In genomic region chr7:133437866-133438265, GRCm38 (mm10) we compare ENCODE assay signal across 15 mouse cellular contexts.
DNase-seq lines count a peak whose midpoint lies in the region; ATAC-seq and TF ChIP-seq lines count a peak whose summit lies in the region.
"Had no signal": no experiment of that assay in that cellular context is flagged by ENCODE, and none has a peak within 500 bp of the region (broad histone marks: within the 10 kb centered on the region; RNA-seq: fewer than 3 reads in every experiment).

No protein-coding gene starts in this region.

- H3K9me3 ChIP-seq in ES-Bruce4 (replicated peaks; ENCODE audit: control insufficient read depth, insufficient read depth, low read length, poor library complexity, severe bottlenecking) = no peaks in the 10 kb centered on the region
- no peaks in the 10 kb centered on the region for H3K9me3 ChIP-seq in hindbrain, postnatal 0 days (ENCODE audit: low read length)
- H3K9me3 ChIP-seq: limb, embryonic 12.5 days; stomach, embryonic 15.5 days had no signal

- H3K27ac ChIP-seq in ES-Bruce4 (ENCODE audit: insufficient read depth, low read length) = peak overlapping the region; percentile 39; the same call in 1 of the 2 replicates
- H3K27ac ChIP-seq in hindbrain, postnatal 0 days = no peak overlapping the region
- H3K27ac ChIP-seq: limb, embryonic 12.5 days; stomach, embryonic 15.5 days had no signal

- ATAC-seq in hindbrain, postnatal 0 days = no peak
- ATAC-seq in erythroblast, adult 5-6 weeks (replicated peaks; ENCODE audit: low FRiP score, poor library complexity, severe bottlenecking) = no peak
- ATAC-seq: intestine, embryonic 16.5 days had no signal

- no peak for TF ChIP-seq CTCF in ES-Bruce4 (IDR thresholded peaks at IDR 0.05; ENCODE audit: low read depth, low read length)
- TF ChIP-seq CTCF in hindbrain, postnatal 0 days (IDR thresholded peaks at IDR 0.05; ENCODE audit: low read depth) = no peak

- H3K4me2 ChIP-seq in hindbrain, postnatal 0 days (ENCODE audit: low read depth, low read length) = no peak overlapping the region
- H3K4me2 ChIP-seq: limb, embryonic 12.5 days; stomach, embryonic 15.5 days had no signal

- no peak overlapping the region for H3K9ac ChIP-seq in ES-Bruce4 (ENCODE audit: low read depth, poor library complexity, severe bottlenecking)
- no peak overlapping the region for H3K9ac ChIP-seq in hindbrain, postnatal 0 days (replicated peaks; ENCODE audit: low read length)
- H3K9ac ChIP-seq: limb, embryonic 12.5 days; stomach, embryonic 15.5 days had no signal

- TF ChIP-seq POLR2A in ES-Bruce4 (IDR thresholded peaks at IDR 0.05; ENCODE audit: insufficient read depth, low read length) = no peak

- peaks cover 3% of the 10 kb centered on the region for H3K4me1 ChIP-seq in ES-Bruce4 (ENCODE audit: control insufficient read depth, insufficient read depth, low read length)
- peaks cover 14% of the 10 kb centered on the region; the same call in 1 of the 2 replicates for H3K4me1 ChIP-seq in hindbrain, postnatal 0 days (ENCODE audit: insufficient read depth, low read length)
- H3K4me1 ChIP-seq: stomach, embryonic 15.5 days had no signal

- 19% methylated on average over 7 of the region's 7 CpGs for WGBS in hindbrain, postnatal 0 days

- TF ChIP-seq EP300 in ES-Bruce4 (IDR thresholded peaks at IDR 0.05; ENCODE audit: insufficient read depth, low read depth, low read length) = peak; percentile 77; the same call in 1 of the 2 replicates

- H3K27me3 ChIP-seq in ES-Bruce4 (ENCODE audit: control insufficient read depth, insufficient read depth, low read length, poor library complexity, severe bottlenecking) = no peaks in the 10 kb centered on the region
- no peaks in the 10 kb centered on the region for H3K27me3 ChIP-seq in hindbrain, postnatal 0 days (ENCODE audit: insufficient read depth, low read length)
- H3K27me3 ChIP-seq: limb, embryonic 12.5 days; megakaryocyte, embryonic 14.5 days; stomach, embryonic 15.5 days had no signal

- no peak overlapping the region for H3K4me3 ChIP-seq in ES-Bruce4 (ENCODE audit: low read depth, low read length)
- no peak overlapping the region for H3K4me3 ChIP-seq in hindbrain, postnatal 0 days (ENCODE audit: low read length)
- H3K4me3 ChIP-seq: erythroblast, embryonic 14.5 days; limb, embryonic 12.5 days; megakaryocyte, embryonic 14.5 days; stomach, embryonic 15.5 days had no signal

- no peaks in the 10 kb centered on the region for H3K36me3 ChIP-seq in ES-Bruce4 (ENCODE audit: control insufficient read depth, insufficient read depth, low read length, poor library complexity, severe bottlenecking)
- no peaks in the 10 kb centered on the region for H3K36me3 ChIP-seq in hindbrain, postnatal 0 days (ENCODE audit: insufficient read depth, low read length)
- H3K36me3 ChIP-seq: limb, embryonic 12.5 days; stomach, embryonic 15.5 days had no signal

- DNase-seq in ZHBTc4 (ENCODE audit: low read depth, low spot score) = peak; percentile 83
- DNase-seq in fat pad, adult 2 months (ENCODE audit: extremely low read depth, low read depth, low spot score) = peak; percentile 14
- peak; percentile 41 for DNase-seq in hindbrain, postnatal 0 days (ENCODE audit: low spot score)
- DNase-seq in spleen, adult 18-20 months = no peak
- no peak for DNase-seq in right cerebral cortex, adult 18-20 months
- DNase-seq: cerebellum, adult 9-10 months; lung, adult 18-20 months; thymus, postnatal 25 days had no signal

Comparison
In these comparisons a context has a peak if more than half of its experiments do, and no peak if none do; other contexts are left out.
1. DNase-seq: peak in ZHBTc4 (single experiment), fat pad, adult 2 months (single experiment) and hindbrain, postnatal 0 days (single experiment); none in spleen, adult 18-20 months (0 of 2) and right cerebral cortex, adult 18-20 months (single experiment).